Mouse (Mus musculus): ENCODE data around the gene Tmed10.

Tmed10 gene

GRCm38 (mm10) chr12:85378271-85378670, 3.6 kb upstream of the Tmed10 start:
- DNase-seq (ENCODE audit: low spot score in 2 of 2), result no peak

- peak; percentile 52 to 60 for DNase-seq (ENCODE audit: low spot score in 2 of 2)
These were observed 771 bp downstream of the Tmed10 start for GRCm38 (mm10) chr12:85373591-85374560.

GRCm38 (mm10) chr12:85372068-85372665, 2.5 kb downstream of the Tmed10 start:
- no peak for DNase-seq (ENCODE audit: low spot score in 2 of 2)

- no peak for DNase-seq (ENCODE audit: low spot score in 2 of 2)
These were observed 6.1 kb downstream of the Tmed10 start for GRCm38 (mm10) chr12:85368441-85369063.

GRCm38 (mm10) chr12:85366271-85366670, 8.4 kb downstream of the Tmed10 start:
- DNase-seq (ENCODE audit: low spot score in 2 of 2), result peak; percentile 24 to 25

- no peak for DNase-seq (ENCODE audit: low spot score in 2 of 2)
These were observed 12.1 kb downstream of the Tmed10 start for GRCm38 (mm10) chr12:85362510-85362909.

GRCm38 (mm10) chr12:85361580-85361979, 13.1 kb downstream of the Tmed10 start:
- DNase-seq (ENCODE audit: low spot score in 2 of 2), result no peak

- no peak for DNase-seq (ENCODE audit: low spot score in 2 of 2)
These were observed 13.5 kb downstream of the Tmed10 start for GRCm38 (mm10) chr12:85361165-85361564.

GRCm38 (mm10) chr12:85354061-85354460, 20.6 kb downstream of the Tmed10 start:
- DNase-seq (ENCODE audit: low spot score in 2 of 2), result no peak

GRCm38 (mm10) chr12:85350407-85351232, 24.0 kb downstream of the Tmed10 start:
- peak; percentile 60 to 66 for DNase-seq (ENCODE audit: low spot score in 2 of 2)

GRCm38 (mm10) chr12:85348338-85348737, 26.3 kb downstream of the Tmed10 start:
- DNase-seq (ENCODE audit: low spot score in 2 of 2), result no peak

GRCm38 (mm10) chr12:85347196-85347595, 27.5 kb downstream of the Tmed10 start:
- no peak for DNase-seq (ENCODE audit: low spot score in 2 of 2)

- DNase-seq (ENCODE audit: low spot score in 2 of 2), result peak; percentile 54 to 69
These were observed 28.3 kb downstream of the Tmed10 start for GRCm38 (mm10) chr12:85346374-85346773.

- no peak for DNase-seq (ENCODE audit: low spot score in 2 of 2)
These were observed 29.1 kb downstream of the Tmed10 start for GRCm38 (mm10) chr12:85345559-85345958.

GRCm38 (mm10) chr12:85344252-85344651, 30.4 kb downstream of the Tmed10 start:
- DNase-seq (ENCODE audit: low spot score in 2 of 2), result no peak

GRCm38 (mm10) chr12:85342310-85342709, 32.3 kb downstream of the Tmed10 start:
- DNase-seq (ENCODE audit: low spot score in 2 of 2), result no peak

- peak in 1 of 2 experiments; percentile 30 for DNase-seq (ENCODE audit: low spot score in 2 of 2)
These were observed 33.5 kb downstream of the Tmed10 start for GRCm38 (mm10) chr12:85341131-85341530.

- no peak for DNase-seq (ENCODE audit: low spot score in 2 of 2)
These were observed 34.7 kb downstream of the Tmed10 start for GRCm38 (mm10) chr12:85339947-85340346.

- peak; percentile 96 to 97 for DNase-seq (ENCODE audit: low spot score in 2 of 2)
These were observed 35.4 kb downstream of the Tmed10 start, which contains the start of gene Nek9 for GRCm38 (mm10) chr12:85339243-85339729. Nek9 (minus strand) TSS chr12:85339362.

- no peak for DNase-seq (ENCODE audit: low spot score in 2 of 2)
These were observed 35.8 kb downstream of the Tmed10 start for GRCm38 (mm10) chr12:85338815-85339214.
